19 mouse cellular contexts compared by ENCODE assay signal in the genomic region with DNA sequence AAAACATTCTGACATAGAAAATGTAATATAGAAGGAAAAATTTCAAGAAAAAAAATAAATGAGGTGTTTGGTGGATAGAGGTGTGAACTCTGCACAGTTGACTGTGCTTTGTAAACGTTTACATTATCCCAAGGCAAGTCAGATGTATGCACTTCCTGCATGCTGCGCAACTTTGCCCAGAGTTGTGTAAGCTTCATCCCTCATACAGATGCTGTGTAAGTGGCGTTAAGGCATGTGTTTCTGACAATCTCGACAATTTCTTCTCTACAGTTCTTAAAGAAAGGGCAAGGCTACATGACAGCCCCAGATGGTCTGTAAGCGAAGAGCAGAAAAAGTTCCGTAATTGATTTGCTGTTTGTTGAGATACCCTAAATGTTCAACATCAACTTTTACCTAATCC.
"Had no signal": no experiment of that assay in that cellular context is flagged by ENCODE, and none has a peak within 500 bp of the region (broad histone marks: within the 10 kb centered on the region; RNA-seq: fewer than 3 reads in every experiment).

No protein-coding gene starts in this region.

- DNase-seq: lung, adult 18-20 months; lung, postnatal 36 days; midbrain, embryonic 14.5 days; retina, postnatal 1 day; right cerebral cortex, adult 18-20 months; right cerebral cortex, postnatal 25 days; right cerebral cortex, postnatal 4 days; spleen, adult 18-20 months; thymus, adult 18-20 months; thymus, postnatal 14 days; thymus, postnatal 36 days had no signal

- H3K9ac ChIP-seq: limb, embryonic 15.5 days; liver, embryonic 12.5 days; liver, embryonic 14.5 days; midbrain, embryonic 12.5 days; neural tube, embryonic 13.5 days; neural tube, embryonic 15.5 days had no signal

- H3K4me1 ChIP-seq: limb, embryonic 15.5 days; liver, embryonic 12.5 days; midbrain, embryonic 12.5 days; neural tube, embryonic 13.5 days; neural tube, embryonic 15.5 days had no signal

- H3K4me3 ChIP-seq: limb, embryonic 15.5 days; liver, embryonic 12.5 days; midbrain, embryonic 12.5 days; myocyte; neural tube, embryonic 13.5 days; neural tube, embryonic 15.5 days had no signal

- H3K27ac ChIP-seq: limb, embryonic 15.5 days; liver, embryonic 12.5 days; liver, embryonic 14.5 days; midbrain, embryonic 12.5 days; neural tube, embryonic 13.5 days; neural tube, embryonic 15.5 days had no signal

- H3K36me3 ChIP-seq: limb, embryonic 15.5 days; liver, embryonic 12.5 days; midbrain, embryonic 12.5 days; neural tube, embryonic 13.5 days; neural tube, embryonic 15.5 days had no signal

- H3K27me3 ChIP-seq: limb, embryonic 15.5 days; liver, embryonic 12.5 days; midbrain, embryonic 12.5 days; neural tube, embryonic 13.5 days; neural tube, embryonic 15.5 days had no signal

- H3K4me2 ChIP-seq: limb, embryonic 15.5 days; liver, embryonic 12.5 days; midbrain, embryonic 12.5 days; neural tube, embryonic 13.5 days; neural tube, embryonic 15.5 days had no signal

- ATAC-seq: liver, embryonic 12.5 days; midbrain, embryonic 16.5 days had no signal

- H3K9me3 ChIP-seq: limb, embryonic 15.5 days; liver, embryonic 12.5 days; midbrain, embryonic 12.5 days; neural tube, embryonic 13.5 days; neural tube, embryonic 15.5 days had no signal
